Mouse (Mus musculus) lung, postnatal 10 days (tissue): ENCODE data around the gene Fbxo42.
A peak's percentile ranks its signal among the peaks of the same experiment; 100 is the strongest.

ENCODE experiments used
- DNase-seq: peaks from one replicate; pipeline ENCODE4 v3.0.0; 2021

Fbxo42 gene

GRCm38 (mm10) chr4:141178500-141178899, 30.8 kb downstream of the Fbxo42 start:
- DNase-seq: no peak

GRCm38 (mm10) chr4:141180831-141181230, 33.1 kb downstream of the Fbxo42 start:
- DNase-seq: no peak

- no peak for DNase-seq
Observed at GRCm38 (mm10) chr4:141181981-141182380, 34.3 kb downstream of the Fbxo42 start.

- DNase-seq: no peak
Observed at GRCm38 (mm10) chr4:141183932-141184331, 36.2 kb downstream of the Fbxo42 start.

GRCm38 (mm10) chr4:141184426-141184825, 36.7 kb downstream of the Fbxo42 start:
- DNase-seq: no peak

- no peak for DNase-seq
Observed at GRCm38 (mm10) chr4:141186923-141187836, 39.5 kb downstream of the Fbxo42 start.

- no peak for DNase-seq
Observed at GRCm38 (mm10) chr4:141191294-141191693, 43.6 kb downstream of the Fbxo42 start.

- DNase-seq: no peak
Observed at GRCm38 (mm10) chr4:141194553-141194952, 46.8 kb downstream of the Fbxo42 start.

GRCm38 (mm10) chr4:141196981-141197685, 49.4 kb downstream of the Fbxo42 start:
- no peak for DNase-seq

- DNase-seq: no peak
Observed at GRCm38 (mm10) chr4:141197686-141198035, 49.9 kb downstream of the Fbxo42 start.

- peak; percentile 51 for DNase-seq
Observed at GRCm38 (mm10) chr4:141200906-141201305, 53.2 kb downstream of the Fbxo42 start.

GRCm38 (mm10) chr4:141202192-141202591, 54.5 kb downstream of the Fbxo42 start:
- DNase-seq: no peak

GRCm38 (mm10) chr4:141204580-141205061, 56.9 kb downstream of the Fbxo42 start:
- peak; percentile 66 for DNase-seq

GRCm38 (mm10) chr4:141207081-141207480, 59.4 kb downstream of the Fbxo42 start:
- no peak for DNase-seq

GRCm38 (mm10) chr4:141210524-141211219, 63.0 kb downstream of the Fbxo42 start:
- DNase-seq: no peak

- no peak for DNase-seq
Observed at GRCm38 (mm10) chr4:141211646-141212045, 63.9 kb downstream of the Fbxo42 start.

GRCm38 (mm10) chr4:141212892-141213291, 65.2 kb downstream of the Fbxo42 start:
- DNase-seq: no peak

- no peak for DNase-seq
Observed at GRCm38 (mm10) chr4:141213342-141213741, 65.6 kb downstream of the Fbxo42 start.

- DNase-seq: peak; percentile 96
Observed at GRCm38 (mm10) chr4:141213770-141214336, 66.1 kb downstream of the Fbxo42 start, which contains the start of gene Rsg1. Gene Rsg1, plus strand, starts transcription at chr4:141213956.

GRCm38 (mm10) chr4:141214337-141214851, 66.7 kb downstream of the Fbxo42 start:
- DNase-seq: peak; percentile 60

- no peak for DNase-seq
Observed at GRCm38 (mm10) chr4:141219583-141220213, 72.0 kb downstream of the Fbxo42 start.

GRCm38 (mm10) chr4:141221848-141222247, 74.1 kb downstream of the Fbxo42 start:
- DNase-seq: no peak
